Mouse (Mus musculus) spleen, adult 2 months (tissue): ENCODE data around the gene Sub1.

Source experiments
- CTCF ChIP-seq: fragments of 200-500 bp; IDR thresholded peaks from 2 replicates; pipeline ENCODE4 v1.5.1; 2011; ENCODE audit warnings: mild to moderate bottlenecking, inconsistent platforms; ENCODE audit not compliant: insufficient read depth, insufficient read length, insufficient replicate concordance; ENCODE audit errors: extremely low read depth
- POLR2A ChIP-seq: fragments of 200-500 bp; IDR thresholded peaks from 2 replicates; pipeline ENCODE4 v1.6.1; 2011; ENCODE audit warnings: low read depth, low read length, inconsistent platforms

DNA sequence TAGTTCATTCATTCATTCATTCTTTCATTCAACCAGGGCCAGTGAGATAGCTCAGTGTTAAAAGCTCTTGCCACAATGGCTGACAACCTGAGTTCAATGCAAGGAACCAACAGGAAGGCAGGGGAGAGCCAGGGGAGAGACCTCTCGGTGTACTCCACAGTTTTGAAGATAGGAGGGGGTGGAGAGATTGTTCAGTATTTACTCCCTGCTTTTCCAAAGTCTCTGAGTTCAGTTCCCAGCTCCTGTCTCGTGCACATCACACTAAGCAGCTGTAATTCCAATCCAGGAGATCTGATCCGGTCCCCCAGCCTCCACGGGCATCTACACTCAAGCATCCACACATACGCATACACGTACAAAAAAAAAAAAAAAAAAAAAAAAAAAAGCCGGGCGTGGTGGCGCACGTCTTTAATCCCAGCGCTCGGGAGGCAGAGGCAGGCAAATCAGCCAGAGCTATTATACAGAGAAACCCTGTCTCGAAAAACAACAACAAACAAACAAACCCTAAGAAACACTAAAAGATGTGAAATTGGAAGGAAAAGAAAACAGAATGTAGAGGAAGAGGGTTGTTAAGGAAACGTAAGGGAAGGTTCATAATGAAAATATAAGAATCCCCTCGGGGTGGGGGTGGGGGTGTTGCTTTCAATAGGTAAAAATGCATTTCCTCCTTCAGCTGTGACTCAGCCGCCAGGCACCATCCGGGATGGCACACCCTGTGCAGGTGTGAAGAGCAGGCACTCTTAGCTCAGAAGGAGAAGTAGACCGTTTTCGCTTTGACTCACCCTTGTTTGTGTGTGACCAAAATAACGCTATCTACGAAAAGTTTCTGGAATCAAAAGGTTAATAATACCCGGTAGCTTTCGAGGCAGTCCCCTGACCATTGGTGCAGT is 13.2 kb upstream of the Sub1 start:
- TF ChIP-seq CTCF, result no peak
- TF ChIP-seq POLR2A, result no peak
